Mouse (Mus musculus) liver, embryonic 14.5 days (tissue): ENCODE data around the gene Nprl3.

Experiments
- CTCF ChIP-seq: IDR thresholded peaks from 2 replicates; pipeline ENCODE4 v1.5.1; 2016; ENCODE audit warnings: antibody characterized with exemption, low read depth, control low read depth
- EP300 ChIP-seq: IDR thresholded peaks from 2 replicates; pipeline ENCODE4 v1.6.1; 2016; ENCODE audit warnings: antibody characterized with exemption, low read depth

GRCm38 (mm10) chr11:32195867-32196540 lies 71.5 kb downstream of the Nprl3 start:
- TF ChIP-seq CTCF (no peak), EP300 (no peak)
